Mouse (Mus musculus) cerebellum, adult 2 months (tissue): ENCODE results near the gene Sbf1. TPM values are rescaled to one million over a fixed set of nuclear protein-coding genes. Genes with fewer than 3 reads are reported as not detected.

Experiments
- DNase-seq, 2 experiments: peaks; one replicate each; pipeline ENCODE4 v3.0.0; 2021
- H3K27ac ChIP-seq: fragments of 200-500 bp; 2 replicates; pipeline ENCODE4 v1.5.1; 2012; ENCODE audit warnings: low read length, control low read depth, inconsistent platforms; ENCODE audit not compliant: insufficient read depth
- H3K27me3 ChIP-seq: fragments of 200-500 bp; 2 replicates; pipeline ENCODE4 v1.6.1; 2012; ENCODE audit warnings: inconsistent platforms, mild to moderate bottlenecking, low read length, moderate library complexity; ENCODE audit not compliant: control insufficient read depth, insufficient read depth
- H3K4me1 ChIP-seq: fragments of 200-500 bp; 2 replicates; pipeline ENCODE4 v1.6.1; 2011; ENCODE audit warnings: low read length; ENCODE audit not compliant: control insufficient read depth, insufficient read depth
- H3K4me3 ChIP-seq: fragments of 200-500 bp; replicated peaks from 2 replicates; pipeline ENCODE3; 2011; ENCODE audit warnings: mild to moderate bottlenecking, low read depth, low read length, control low read depth; ENCODE audit not compliant: insufficient read depth
- CTCF ChIP-seq: fragments of 200-500 bp; IDR thresholded peaks from 2 replicates; pipeline ENCODE4 v1.5.1; 2011; ENCODE audit warnings: low read depth, mild to moderate bottlenecking, control low read depth, low read length, moderate library complexity, borderline replicate concordance; ENCODE audit not compliant: insufficient read depth
- POLR2A ChIP-seq: fragments of 200-500 bp; IDR thresholded peaks from 2 replicates; pipeline ENCODE4 v1.6.1; 2011; ENCODE audit warnings: low read length, control low read depth, borderline replicate concordance; ENCODE audit not compliant: insufficient read depth
- WGBS: fragments of 180-500 bp; shearing (Covaris S2); methylation state at CpG from one replicate; pipeline ENCODE4 v1.1.7; 2018; 5-methylcytosine and 5-hydroxymethylcytosine counted together
- polyA plus RNA-seq: library from polyadenylated mRNA; depleted of rRNA; stranded (reverse); fragments of >200 nt; gene quantifications from 2 replicates; pipeline ENCODE4 v1.2.3, GENCODE M21; 2012

Sbf1 gene
- polyA plus RNA-seq, 1 experiment = 321 TPM

- Histone ChIP-seq H3K27me3 (no peaks in the 10 kb centered on the region), H3K4me3 (no peak overlapping the region), H3K4me1 (peaks cover 5% of the 10 kb centered on the region; the same call in 1 of the 2 replicates), H3K27ac (no peak overlapping the region)
- DNase-seq = no peak
- TF ChIP-seq CTCF = no peak
- TF ChIP-seq POLR2A = no peak
- 89% methylated on average over 14 of the region's 14 CpGs for WGBS
Observed at GRCm38 (mm10) chr15:89352054-89352453, 36.9 kb upstream of the Sbf1 start.

GRCm38 (mm10) chr15:89351302-89351701, 36.2 kb upstream of the Sbf1 start:
- Histone ChIP-seq H3K27me3 (no peaks in the 10 kb centered on the region), H3K27ac (no peak overlapping the region), H3K4me3 (no peak overlapping the region), H3K4me1 (peaks cover 5% of the 10 kb centered on the region; the same call in 1 of the 2 replicates)
- no peak for DNase-seq
- 71% methylated on average over 15 of the region's 15 CpGs for WGBS
- TF ChIP-seq CTCF = no peak
- no peak for TF ChIP-seq POLR2A

- H3K27me3 ChIP-seq = no peaks in the 10 kb centered on the region
Observed at GRCm38 (mm10) chr15:89350447-89350846, 35.3 kb upstream of the Sbf1 start.

GRCm38 (mm10) chr15:89343325-89343724, 28.2 kb upstream of the Sbf1 start:
- Histone ChIP-seq H3K4me3 (no peak overlapping the region), H3K4me1 (no peaks in the 10 kb centered on the region), H3K27me3 (no peaks in the 10 kb centered on the region), H3K27ac (no peak overlapping the region)
- 82% methylated on average over 3 of the region's 3 CpGs for WGBS
- DNase-seq = no peak
- TF ChIP-seq POLR2A (no peak), CTCF (peak; percentile 33; the same call in 1 of the 2 replicates)

More at GRCm38 (mm10) chr15:89350447-89350846, 35.3 kb upstream of the Sbf1 start:
- TF ChIP-seq POLR2A (no peak), CTCF (no peak)
- WGBS = 81% methylated on average over 5 of the region's 5 CpGs
- no peak for DNase-seq
- Histone ChIP-seq H3K4me1 (peaks cover 5% of the 10 kb centered on the region; the same call in 1 of the 2 replicates), H3K4me3 (no peak overlapping the region), H3K27ac (no peak overlapping the region)

GRCm38 (mm10) chr15:89341678-89342077, 26.6 kb upstream of the Sbf1 start:
- Histone ChIP-seq H3K27ac (no peak overlapping the region), H3K27me3 (no peaks in the 10 kb centered on the region), H3K4me1 (no peaks in the 10 kb centered on the region), H3K4me3 (no peak overlapping the region)
- 36% methylated on average over 1 of the region's 1 CpGs for WGBS
- DNase-seq = no peak
- TF ChIP-seq CTCF (no peak), POLR2A (no peak)

GRCm38 (mm10) chr15:89340136-89340535, 25.0 kb upstream of the Sbf1 start:
- DNase-seq = no peak
- Histone ChIP-seq H3K4me1 (no peaks in the 10 kb centered on the region), H3K4me3 (no peak overlapping the region), H3K27ac (no peak overlapping the region), H3K27me3 (no peaks in the 10 kb centered on the region)
- WGBS = 77% methylated on average over 3 of the region's 3 CpGs
- TF ChIP-seq POLR2A (no peak), CTCF (no peak)

- DNase-seq = no peak
- Histone ChIP-seq H3K27me3 (no peaks in the 10 kb centered on the region), H3K4me1 (no peaks in the 10 kb centered on the region), H3K27ac (no peak overlapping the region), H3K4me3 (no peak overlapping the region)
- no peak for TF ChIP-seq CTCF
- no peak for TF ChIP-seq POLR2A
- 100% methylated on average over 2 of the region's 2 CpGs for WGBS
Observed at GRCm38 (mm10) chr15:89339696-89340095, 24.6 kb upstream of the Sbf1 start.

- no peaks in the 10 kb centered on the region for H3K27me3 ChIP-seq
- 86% methylated on average over 14 of the region's 14 CpGs for WGBS
- H3K4me1 ChIP-seq = no peaks in the 10 kb centered on the region
- TF ChIP-seq POLR2A (no peak), CTCF (no peak)
- DNase-seq = no peak
- no peak overlapping the region for H3K4me3 ChIP-seq
- H3K27ac ChIP-seq = no peak overlapping the region
Observed at GRCm38 (mm10) chr15:89336422-89336821, 21.3 kb upstream of the Sbf1 start.
